Mouse (Mus musculus): Measurements from ENCODE around the gene Pard6b. TPM values are rescaled to one million over a fixed set of nuclear protein-coding genes. Genes with fewer than 3 reads are reported as not detected.
"Not testable (repeated sequence)": the region's sequence is repeated elsewhere in the genome, so short reads cannot be mapped to it uniquely, and the experiment has no call there.

The Pard6b gene
- total RNA-seq, 2 experiments from 2014 or later, result 2.9 to 3.6 TPM

- intact Hi-C loops (cut with DNase I), result no loop called here
- no peak for DNase-seq
Measured at GRCm38 (mm10) chr2:168093077-168093476, 12.3 kb downstream of the Pard6b start.

GRCm38 (mm10) chr2:168095077-168095476, 14.3 kb downstream of the Pard6b start:
- intact Hi-C loops (cut with DNase I), result loop anchor here (5.0 kb wide), 4 partner anchors 43 to 408 kb away; partner anchors contain the start of genes Cebpb, Ripor3 and Tmem189
- no peak for DNase-seq

DNA sequence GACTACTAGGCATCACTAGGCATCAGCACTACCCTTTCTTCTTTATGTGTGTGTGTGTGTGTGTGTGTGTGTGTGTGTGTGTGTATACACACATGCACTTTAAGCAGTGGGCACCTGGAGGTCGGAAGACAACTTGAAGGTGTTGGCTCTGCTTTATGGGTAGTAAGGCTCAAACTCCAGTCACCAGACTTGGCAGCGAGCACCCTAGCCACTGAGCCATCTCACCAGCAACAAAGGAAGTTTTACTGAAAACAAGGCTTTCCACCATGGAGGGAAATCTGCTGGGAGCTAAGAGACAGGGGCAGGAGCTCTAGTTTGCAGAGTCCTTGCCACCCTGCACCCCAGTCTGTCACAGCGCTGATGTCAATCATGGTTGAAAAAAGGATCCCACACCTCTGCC, 15.7 kb downstream of the Pard6b start:
- intact Hi-C loops (cut with DNase I), result loop anchor here (5.0 kb wide), 4 partner anchors 44 to 409 kb away; partner anchors contain the start of genes Cebpb, Ripor3 and Tmem189
- DNase-seq, result no peak

DNA sequence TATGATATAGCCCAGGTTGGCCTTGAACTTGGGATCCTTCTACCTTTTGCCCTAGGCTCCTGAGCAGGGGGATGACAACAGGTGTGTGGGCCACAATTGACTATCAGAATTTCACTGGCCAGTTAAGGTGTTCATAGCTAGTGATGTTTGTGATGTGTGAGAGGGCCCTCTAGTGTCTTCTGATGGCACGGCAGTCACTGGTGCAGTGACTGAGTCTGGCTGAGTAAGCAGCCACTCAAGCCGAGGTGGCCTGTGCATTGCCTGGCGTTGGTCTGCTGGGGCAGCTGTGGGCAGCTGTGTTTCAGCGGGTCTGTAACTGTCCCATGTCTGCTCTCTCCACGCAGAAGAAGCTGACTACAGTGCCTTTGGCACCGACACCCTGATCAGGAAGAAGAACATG, 17.2 kb downstream of the Pard6b start:
- DNase-seq, result peak; percentile 71 to 77
- intact Hi-C loops (cut with DNase I), result loop anchor here (5.0 kb wide), 4 partner anchors 46 to 411 kb away; partner anchors contain the start of genes Cebpb, Ripor3 and Tmem189

DNA sequence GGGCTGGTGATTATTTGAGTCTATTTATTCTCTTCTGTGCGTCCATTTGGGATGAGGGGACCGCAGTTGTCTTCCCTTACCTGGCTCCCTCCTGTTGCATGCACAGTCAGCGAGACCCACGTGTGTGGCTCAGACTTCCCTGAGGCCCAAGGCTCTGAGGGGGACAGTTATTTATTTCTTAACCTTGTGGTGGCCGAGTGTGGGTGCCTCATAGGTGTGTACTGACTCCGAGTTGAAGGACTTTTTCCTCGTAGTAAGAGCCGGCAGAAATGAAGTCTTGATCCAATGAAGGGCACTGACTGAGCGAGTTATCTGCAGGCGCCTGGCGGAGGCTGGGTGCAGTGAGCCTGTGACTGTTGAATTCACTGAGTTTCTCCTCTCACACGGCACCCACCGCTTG, 19.2 kb downstream of the Pard6b start:
- intact Hi-C loops (cut with DNase I), result no loop called here
- DNase-seq, result no peak

- DNase-seq, result no peak
- intact Hi-C loops (cut with DNase I), result no loop called here
Measured at GRCm38 (mm10) chr2:168101805-168102204, 21.0 kb downstream of the Pard6b start.

GRCm38 (mm10) chr2:168103341-168103740, 22.5 kb downstream of the Pard6b start:
- DNase-seq, result no peak
- intact Hi-C loops (cut with DNase I), result no loop called here

- intact Hi-C loops (cut with DNase I), result no loop called here
- DNase-seq, result no peak
Measured at GRCm38 (mm10) chr2:168104375-168105144, 23.8 kb downstream of the Pard6b start.

- DNase-seq, result no peak
- intact Hi-C loops (cut with DNase I), result no loop called here
Measured at GRCm38 (mm10) chr2:168105271-168105670, 24.5 kb downstream of the Pard6b start.

GRCm38 (mm10) chr2:168106701-168107178, 25.9 kb downstream of the Pard6b start:
- peak; percentile 77 to 80 for DNase-seq
- intact Hi-C loops (cut with DNase I), result no loop called here

DNA sequence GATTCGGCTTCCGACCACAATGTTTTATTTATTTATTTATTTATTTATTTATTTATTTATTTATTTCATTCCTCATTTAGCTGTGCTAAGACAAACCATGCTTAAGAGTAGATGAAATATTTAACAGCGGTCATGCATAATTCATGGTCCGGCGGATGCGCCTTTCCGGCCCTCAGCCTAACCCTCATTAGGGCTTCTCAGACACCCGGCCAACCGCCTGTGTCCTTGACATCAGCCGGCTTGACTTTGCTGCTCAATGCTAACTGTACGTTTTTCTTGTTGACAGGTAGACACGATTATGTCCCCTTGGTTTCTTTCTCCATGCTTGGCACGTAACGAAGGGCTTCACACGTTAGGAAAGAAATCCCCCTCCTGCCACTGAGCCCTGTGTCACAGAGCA, 26.6 kb downstream of the Pard6b start:
- no peak for DNase-seq
- intact Hi-C loops (cut with DNase I), result no loop called here

DNA sequence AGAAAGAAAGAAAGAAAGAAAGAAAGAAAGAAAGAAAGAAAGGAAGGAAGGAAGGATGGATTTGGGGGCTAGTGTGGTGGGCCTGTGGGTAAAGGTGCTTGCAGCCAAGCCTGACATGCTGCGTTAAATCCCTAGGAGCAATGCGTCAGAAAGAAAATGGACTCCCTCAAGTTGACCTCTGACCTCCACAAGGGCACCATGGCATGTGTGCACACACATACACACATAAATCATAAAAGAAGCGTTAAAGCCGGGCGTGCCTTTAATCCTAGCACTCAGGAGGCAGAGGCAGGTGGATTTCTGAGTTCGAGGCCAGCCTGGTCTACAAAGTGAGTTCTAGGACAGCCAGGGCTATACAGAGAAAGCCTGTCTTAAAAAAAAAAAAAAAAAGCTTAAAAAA, 27.1 kb downstream of the Pard6b start:
- DNase-seq; intact Hi-C loops (cut with DNase I): not testable (repeated sequence)

DNA sequence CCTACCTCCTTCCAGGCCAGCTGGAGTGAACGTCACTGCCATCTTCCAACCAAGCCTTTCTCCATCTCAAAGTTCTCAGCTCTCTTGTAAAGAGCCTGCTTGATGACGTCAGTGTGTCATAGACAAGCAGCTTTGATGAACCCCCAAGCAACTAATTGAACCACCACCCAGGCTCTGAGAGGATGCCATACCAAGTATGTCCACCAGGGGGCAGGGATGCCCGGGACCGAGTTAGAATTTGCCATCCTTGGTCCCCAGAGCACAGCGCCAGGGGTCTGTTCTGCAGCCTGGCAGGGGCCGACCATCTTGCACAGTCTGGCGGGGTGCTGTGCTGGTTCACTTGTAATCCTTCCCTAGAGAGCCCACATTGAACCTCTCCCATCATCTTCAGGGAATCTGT, 31.1 kb downstream of the Pard6b start:
- intact Hi-C loops (cut with DNase I), result loop anchor here (5.0 kb wide), 2 partner anchors 95 to 335 kb away; partner anchors contain the start of gene Adnp
- DNase-seq, result peak; percentile 68 to 84

DNA sequence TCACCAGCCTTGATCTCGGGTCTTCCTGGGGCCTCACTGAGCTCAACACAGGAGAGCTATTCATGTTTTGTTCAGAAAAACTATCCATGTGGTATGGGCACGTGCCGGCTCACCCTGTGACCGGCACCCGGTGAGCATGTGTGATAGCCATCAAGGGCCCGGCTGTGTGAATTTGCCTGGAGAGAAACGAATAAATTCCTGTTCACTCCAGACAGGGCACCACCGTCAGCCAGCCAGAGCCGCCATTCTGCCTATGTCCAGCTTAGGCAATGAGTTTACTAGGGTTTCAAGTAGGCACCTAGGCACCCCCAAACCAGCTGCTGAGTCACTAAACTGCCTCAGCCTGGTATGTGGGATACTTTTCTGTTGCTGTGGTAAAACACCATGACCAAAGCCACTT, 32.5 kb downstream of the Pard6b start:
- DNase-seq, result no peak
- intact Hi-C loops (cut with DNase I), result loop anchor here (5.0 kb wide), 2 partner anchors 94 to 334 kb away; partner anchors contain the start of gene Adnp

- intact Hi-C loops (cut with DNase I), result loop anchor here (5.0 kb wide), 2 partner anchors 94 to 334 kb away; partner anchors contain the start of gene Adnp
- no peak for DNase-seq
Measured at GRCm38 (mm10) chr2:168113692-168114091, 32.9 kb downstream of the Pard6b start.

GRCm38 (mm10) chr2:168114699-168115350, 34.0 kb downstream of the Pard6b start:
- DNase-seq, result peak; percentile 63 to 86
- intact Hi-C loops (cut with DNase I), result loop anchor here (5.0 kb wide), 2 partner anchors 92 to 332 kb away; partner anchors contain the start of gene Adnp

- DNase-seq, result no peak
- intact Hi-C loops (cut with DNase I), result no loop called here
Measured at GRCm38 (mm10) chr2:168115826-168116225, 35.0 kb downstream of the Pard6b start.

- peak; percentile 64 to 78 for DNase-seq
- intact Hi-C loops (cut with DNase I), result no loop called here
Measured at GRCm38 (mm10) chr2:168117147-168117546, 36.3 kb downstream of the Pard6b start.

- DNase-seq, result no peak
- intact Hi-C loops (cut with DNase I), result no loop called here
Measured at GRCm38 (mm10) chr2:168117553-168117952, 36.7 kb downstream of the Pard6b start.

DNA sequence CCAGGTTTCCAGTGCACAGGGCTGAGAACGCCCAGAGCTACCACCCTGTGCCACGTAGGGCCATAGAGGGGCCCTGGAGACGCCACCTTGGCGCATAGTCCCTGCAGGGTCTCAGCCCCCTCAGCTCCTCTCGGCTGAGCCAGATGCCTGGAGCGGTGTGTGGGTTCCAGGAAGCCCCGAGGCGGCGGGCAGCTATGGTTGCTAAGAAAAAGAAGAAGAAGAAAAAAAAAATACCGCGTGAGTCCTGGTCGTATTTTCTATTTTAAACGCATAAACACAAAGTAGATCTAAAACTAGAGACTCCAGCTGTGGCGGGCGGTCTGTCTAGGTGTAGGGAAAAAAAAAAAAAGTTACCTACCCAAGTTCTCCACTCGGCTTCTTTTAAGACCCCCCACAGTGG, 37.2 kb downstream of the Pard6b start:
- intact Hi-C loops (cut with DNase I), result no loop called here
- DNase-seq, result no peak

DNA sequence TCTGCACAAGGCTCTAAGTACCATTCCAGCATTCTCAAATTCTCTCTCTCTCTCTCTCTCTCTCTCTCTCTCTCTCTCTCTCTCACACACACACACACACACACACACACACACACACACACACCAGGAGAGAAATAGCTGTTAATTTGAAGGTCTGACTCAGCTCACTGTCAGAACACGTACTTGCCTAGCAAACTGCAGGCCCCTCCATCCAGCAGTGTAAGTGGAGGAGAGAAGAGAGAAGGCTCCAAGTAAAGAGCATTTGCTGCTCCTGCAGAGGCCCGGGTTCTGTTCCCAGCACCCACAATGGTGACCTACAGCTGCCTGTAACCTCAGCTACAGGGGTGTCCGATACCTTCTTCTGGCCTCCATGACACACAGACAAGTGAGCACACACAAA, 37.7 kb downstream of the Pard6b start:
- intact Hi-C loops (cut with DNase I), result no loop called here
- DNase-seq, result no peak
